In the genomic region with DNA sequence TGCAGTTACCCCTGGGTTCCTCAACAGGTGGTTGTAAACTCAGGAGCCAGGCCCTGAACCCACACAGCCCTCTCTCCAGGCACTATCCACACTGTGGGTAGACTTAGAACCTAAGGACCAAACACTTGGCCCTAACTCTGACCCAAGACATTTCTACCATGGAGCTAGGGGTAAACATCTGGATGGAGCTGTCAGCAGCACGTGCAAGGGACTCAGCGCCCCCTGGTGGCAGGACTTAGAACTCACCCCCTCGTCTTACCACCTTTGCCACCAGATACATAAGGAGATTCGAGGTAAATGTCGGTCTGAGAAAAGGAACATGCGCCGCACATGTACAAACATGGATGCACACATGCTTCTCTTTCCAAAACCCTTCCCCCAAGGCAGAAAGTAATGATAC, we compare ENCODE assay signal across 9 mouse cellular contexts. TPM values are rescaled to one million over a fixed set of nuclear protein-coding genes. Genes with fewer than 3 reads are reported as not detected.
DNase-seq lines count a peak whose midpoint lies in the region; ATAC-seq lines count a peak whose summit lies in the region.
"Had no signal": no experiment of that assay in that cellular context is flagged by ENCODE, and none has a peak within 500 bp of the region (broad histone marks: within the 10 kb centered on the region; RNA-seq: fewer than 3 reads in every experiment).

No protein-coding gene starts in this region.

- H3K4me3 ChIP-seq in neural tube, embryonic 11.5 days (ENCODE audit: low read depth, low read length): no peak overlapping the region

- H3K27me3 ChIP-seq in neural tube, embryonic 11.5 days (ENCODE audit: control insufficient read depth, insufficient read depth, low read length): peaks cover 47% of the 10 kb centered on the region

- H3K9me3 ChIP-seq in neural tube, embryonic 11.5 days (ENCODE audit: control insufficient read depth, low read length): peaks cover 4% of the 10 kb centered on the region; the same call in 1 of the 2 replicates

- H3K4me1 ChIP-seq in neural tube, embryonic 11.5 days (ENCODE audit: control insufficient read depth, insufficient read depth, low read length): peaks cover 2% of the 10 kb centered on the region; the same call in 1 of the 2 replicates

- ATAC-seq in erythroid progenitor cell, adult 5-6 weeks (replicated peaks; ENCODE audit: low FRiP score, poor library complexity, severe bottlenecking): 0 out of 2 replicates have a peak, but pooled peaks have one; percentile 39
- ATAC-seq in neural tube, embryonic 11.5 days (ENCODE audit: insufficient read depth, low FRiP score, low TSS enrichment): no peak

- H3K36me3 ChIP-seq in neural tube, embryonic 11.5 days (ENCODE audit: control insufficient read depth, insufficient read depth, low read length): no peaks in the 10 kb centered on the region

- no peak overlapping the region for H3K27ac ChIP-seq in neural tube, embryonic 11.5 days (ENCODE audit: low read depth, low read length)

- WGBS in neural tube, embryonic 11.5 days: 41% methylated on average over 7 of the region's 7 CpGs

- peak; percentile 57 to 62 for DNase-seq in cerebellum, postnatal 10 days
- no peak for DNase-seq in cerebellum, adult 11 months
- peak; percentile 18 for DNase-seq in right cerebral cortex, adult 18-20 months
- no peak for DNase-seq in right cerebral cortex, postnatal 25 days
- peak; percentile 29 for DNase-seq in layer of hippocampus, adult 9-11 months
- DNase-seq in neural tube, embryonic 11.5 days (ENCODE audit: low spot score): peak; percentile 49
- DNase-seq in thymus, postnatal 25 days: peak; percentile 63

- no peak overlapping the region for H3K4me2 ChIP-seq in neural tube, embryonic 11.5 days (ENCODE audit: low read depth)

- no peak overlapping the region for H3K9ac ChIP-seq in neural tube, embryonic 11.5 days (ENCODE audit: low read length)

RNA-seq across cellular contexts. Expression of a gene that starts 20.9 kb away (rescaled TPM):
- total RNA-seq in erythroid progenitor cell, adult 5-6 weeks (2015; ENCODE audit: low replicate concordance): not detected in 2 replicates
- total RNA-seq in erythroid progenitor cell, adult 5-6 weeks (2017; ENCODE audit: low replicate concordance): not detected in 2 replicates
- polyA plus RNA-seq in neural tube, embryonic 11.5 days (2014; fragmentation: Nextera tagmentation; extraction: Ambion mirVana): not detected in 2 replicates
- total RNA-seq: left cerebral cortex, postnatal 10 days had no signal

RNA-seq across cellular contexts. Expression of a gene that starts 28.3 kb away (rescaled TPM):
- total RNA-seq in erythroid progenitor cell, adult 5-6 weeks (2015; ENCODE audit: low replicate concordance): not detected in 2 replicates
- not detected in 2 replicates for total RNA-seq in erythroid progenitor cell, adult 5-6 weeks (2017; ENCODE audit: low replicate concordance)
- not detected in 2 replicates for polyA plus RNA-seq in neural tube, embryonic 11.5 days (2014; fragmentation: Nextera tagmentation; extraction: Ambion mirVana)

Comparison
In these comparisons a context has a peak if more than half of its experiments do, and no peak if none do; other contexts are left out.
1. DNase-seq: peak in cerebellum, postnatal 10 days (2 of 2), right cerebral cortex, adult 18-20 months (single experiment), layer of hippocampus, adult 9-11 months (single experiment), neural tube, embryonic 11.5 days (single experiment) and thymus, postnatal 25 days (single experiment); none in cerebellum, adult 11 months (single experiment) and right cerebral cortex, postnatal 25 days (single experiment).